Mouse (Mus musculus) stomach, postnatal 0 days (tissue): ENCODE data around the gene Syce3. TPM values are rescaled to one million over a fixed set of nuclear protein-coding genes. Genes with fewer than 3 reads are reported as not detected.

Experiments used
- ATAC-seq: fragments of 200-750 bp; cut with Nextera tagmentation; 2 replicates; pipeline ENCODE4 v1.8.0; 2017; ENCODE audit not compliant: low FRiP score, low TSS enrichment
- DNase-seq: peaks from one replicate; pipeline ENCODE4 v3.0.0-alpha.2; 2016; ENCODE audit warnings: low spot score
- H3K27ac ChIP-seq: fragments of 300-500 bp; sonication (generic); replicated peaks from 2 replicates; pipeline ENCODE4 v1.5.1; 2014; ENCODE audit warnings: mild to moderate bottlenecking, control low read depth
- H3K27me3 ChIP-seq: fragments of 300-500 bp; sonication (generic); 2 replicates; pipeline ENCODE4 v1.6.1; 2014; ENCODE audit warnings: low read length; ENCODE audit not compliant: control insufficient read depth, insufficient read depth
- H3K36me3 ChIP-seq: fragments of 300-500 bp; sonication (generic); 2 replicates; pipeline ENCODE4 v1.6.1; 2014; ENCODE audit warnings: low read length, mixed read lengths; ENCODE audit not compliant: control insufficient read depth, insufficient read depth
- H3K4me1 ChIP-seq: fragments of 300-500 bp; sonication (generic); replicated peaks from 2 replicates; pipeline ENCODE4 v1.6.1; 2014; ENCODE audit warnings: antibody characterized with exemption; ENCODE audit not compliant: control insufficient read depth, insufficient read depth
- H3K4me2 ChIP-seq: fragments of 300-500 bp; sonication (generic); replicated peaks from 2 replicates; pipeline ENCODE4 v1.6.1; 2014; ENCODE audit warnings: low read depth, mild to moderate bottlenecking, control low read depth, moderate library complexity
- H3K4me3 ChIP-seq: fragments of 300-500 bp; sonication (generic); 2 replicates; pipeline ENCODE4 v1.5.1; 2014; ENCODE audit warnings: low read depth, low read length, control low read depth
- H3K9ac ChIP-seq: fragments of 300-500 bp; sonication (generic); 2 replicates; pipeline ENCODE4 v1.6.1; 2014; ENCODE audit warnings: mild to moderate bottlenecking, low read length, control low read depth, mixed read lengths
- H3K9me3 ChIP-seq: fragments of 300-500 bp; sonication (generic); 2 replicates; pipeline ENCODE4 v1.6.1; 2016; ENCODE audit warnings: low read length; ENCODE audit not compliant: control insufficient read depth
- CTCF ChIP-seq: IDR thresholded peaks from 2 replicates; pipeline ENCODE4 v1.5.1; 2016; ENCODE audit warnings: antibody characterized with exemption, low read depth, mild to moderate bottlenecking, moderate library complexity
- EP300 ChIP-seq: optimal IDR thresholded peaks from 2 replicates; pipeline ENCODE3; 2016; ENCODE audit warnings: antibody characterized with exemption
- WGBS: fragments of 180-500 bp; shearing (Covaris S2); extraction: QIAGEN DNeasy Blood & Tissue Kit; methylation state at CpG from one replicate; pipeline ENCODE4 v1.1.7; 2014; 5-methylcytosine and 5-hydroxymethylcytosine counted together
- polyA plus RNA-seq: library from polyadenylated mRNA; unstranded; fragments of >200 nt; fragmentation: Nextera tagmentation; extraction: Ambion mirVana; gene quantifications from 2 replicates; pipeline ENCODE4 v1.2.1, GENCODE M21; 2015

The Syce3 gene
- polyA plus RNA-seq, 1 experiment from 2014 or later: not detected

- Histone ChIP-seq H3K4me3 (no peak overlapping the region), H3K9me3 (no peaks in the 10 kb centered on the region), H3K27ac (no peak overlapping the region), H3K9ac (no peak overlapping the region), H3K36me3 (peaks cover 19% of the 10 kb centered on the region), H3K27me3 (no peaks in the 10 kb centered on the region), H3K4me1 (peaks cover 2% of the 10 kb centered on the region; the same call in 1 of the 2 replicates), H3K4me2 (no peak overlapping the region)
- TF ChIP-seq CTCF (no peak), EP300 (no peak)
- 86% methylated on average over 15 of the region's 15 CpGs for WGBS
- ATAC-seq (no peak), DNase-seq (no peak)
Measured at GRCm38 (mm10) chr15:89351302-89351701, 59.0 kb downstream of the Syce3 start.

GRCm38 (mm10) chr15:89350447-89350846 lies 59.9 kb downstream of the Syce3 start:
- Histone ChIP-seq H3K9me3 (no peaks in the 10 kb centered on the region), H3K4me1 (peaks cover 2% of the 10 kb centered on the region; the same call in 1 of the 2 replicates), H3K4me3 (no peak overlapping the region), H3K27ac (no peak overlapping the region), H3K9ac (no peak overlapping the region), H3K27me3 (no peaks in the 10 kb centered on the region), H3K36me3 (peaks cover 19% of the 10 kb centered on the region), H3K4me2 (no peak overlapping the region)
- no peak for DNase-seq
- no peak for ATAC-seq
- WGBS: 76% methylated on average over 5 of the region's 5 CpGs
- no peak for TF ChIP-seq EP300
- TF ChIP-seq CTCF: no peak

- H3K27me3 ChIP-seq: no peaks in the 10 kb centered on the region
Measured at GRCm38 (mm10) chr15:89343325-89343724, 67.0 kb downstream of the Syce3 start.

GRCm38 (mm10) chr15:89341678-89342077 lies 68.6 kb downstream of the Syce3 start:
- DNase-seq (no peak), ATAC-seq (no peak)
- Histone ChIP-seq H3K9ac (no peak overlapping the region), H3K9me3 (no peaks in the 10 kb centered on the region), H3K4me1 (no peaks in the 10 kb centered on the region), H3K27ac (no peak overlapping the region), H3K36me3 (no peaks in the 10 kb centered on the region), H3K27me3 (no peaks in the 10 kb centered on the region), H3K4me3 (no peak overlapping the region), H3K4me2 (no peak overlapping the region)
- TF ChIP-seq CTCF (peak; percentile 25; the same call in 1 of the 2 replicates), EP300 (no peak)
- WGBS: 48% methylated on average over 1 of the region's 1 CpGs

More at GRCm38 (mm10) chr15:89343325-89343724, 67.0 kb downstream of the Syce3 start:
- Histone ChIP-seq H3K9ac (no peak overlapping the region), H3K4me3 (no peak overlapping the region), H3K4me2 (no peak overlapping the region), H3K27ac (no peak overlapping the region), H3K36me3 (no peaks in the 10 kb centered on the region), H3K4me1 (no peaks in the 10 kb centered on the region), H3K9me3 (no peaks in the 10 kb centered on the region)
- DNase-seq (no peak), ATAC-seq (no peak)
- TF ChIP-seq EP300 (no peak), CTCF (peak; percentile 40)
- WGBS: 82% methylated on average over 3 of the region's 3 CpGs

Other genes starting within 250 kb of the Syce3 start
- gene Plxnb2, start 229.7 kb downstream of the Syce3 start, polyA plus RNA-seq: 75.2 and 85.9 TPM in 2 replicates
- gene Dennd6b, start 214.0 kb downstream of the Syce3 start, polyA plus RNA-seq: 4.1 and 5.3 TPM in 2 replicates
- 16.2 and 17.2 TPM in 2 replicates for gene Ppp6r2, start 198.9 kb downstream of the Syce3 start, polyA plus RNA-seq
- 27.6 and 31.9 TPM in 2 replicates for gene Sbf1, start 95.2 kb downstream of the Syce3 start, polyA plus RNA-seq
- gene Adm2, start 87.8 kb downstream of the Syce3 start, polyA plus RNA-seq: 0.44 and 0.47 TPM in 2 replicates
- gene Miox, start 76.1 kb downstream of the Syce3 start, polyA plus RNA-seq: 0.17 TPM in 1 of 2 replicates, not detected in the other
- gene Lmf2, start 54.8 kb downstream of the Syce3 start, polyA plus RNA-seq: 24.3 and 24.4 TPM in 2 replicates
- 69.4 and 72.8 TPM in 2 replicates for gene Ncaph2, start 54.8 kb downstream of the Syce3 start, polyA plus RNA-seq
- 6.3 and 7.4 TPM in 2 replicates for gene Sco2, start 36.7 kb downstream of the Syce3 start, polyA plus RNA-seq
- gene Tymp, start 33.5 kb downstream of the Syce3 start, polyA plus RNA-seq: 1.4 and 1.6 TPM in 2 replicates
- 0.56 and 0.80 TPM in 2 replicates for gene Odf3b, start 31.2 kb downstream of the Syce3 start, polyA plus RNA-seq
- gene Klhdc7b, start 25.6 kb downstream of the Syce3 start, polyA plus RNA-seq: 0.02 TPM in 1 of 2 replicates, not detected in the other
- 0.51 and 0.63 TPM in 2 replicates for gene Cpt1b, start 15.4 kb upstream of the Syce3 start, polyA plus RNA-seq
- 1.3 and 1.6 TPM in 2 replicates for gene C730034F03Rik, start 19.1 kb upstream of the Syce3 start, polyA plus RNA-seq
- gene Gm44502, start 19.2 kb upstream of the Syce3 start, polyA plus RNA-seq: not detected in 2 replicates
- gene Chkb, start 19.4 kb upstream of the Syce3 start, polyA plus RNA-seq: 46.8 and 47.9 TPM in 2 replicates
- 1.6 and 1.9 TPM in 2 replicates for gene Mapk8ip2, start 43.4 kb upstream of the Syce3 start, polyA plus RNA-seq
- gene Arsa, start 66.9 kb upstream of the Syce3 start, polyA plus RNA-seq: 10.3 and 11.1 TPM in 2 replicates
- gene Shank3, start 89.1 kb upstream of the Syce3 start, polyA plus RNA-seq: 0.35 and 0.40 TPM in 2 replicates
- gene Acr, start 157.8 kb upstream of the Syce3 start, polyA plus RNA-seq: 0.08 TPM in 1 of 2 replicates, not detected in the other
- gene Rabl2, start 181.4 kb upstream of the Syce3 start, polyA plus RNA-seq: 13.4 and 14.2 TPM in 2 replicates